Mouse (Mus musculus): ENCODE results near the gene 1110008L16Rik. TPM values are rescaled to one million over a fixed set of nuclear protein-coding genes. Genes with fewer than 3 reads are reported as not detected.

Gene 1110008L16Rik
- polyA plus RNA-seq, 1 experiment from 2014 or later, result 8.0 TPM

DNA sequence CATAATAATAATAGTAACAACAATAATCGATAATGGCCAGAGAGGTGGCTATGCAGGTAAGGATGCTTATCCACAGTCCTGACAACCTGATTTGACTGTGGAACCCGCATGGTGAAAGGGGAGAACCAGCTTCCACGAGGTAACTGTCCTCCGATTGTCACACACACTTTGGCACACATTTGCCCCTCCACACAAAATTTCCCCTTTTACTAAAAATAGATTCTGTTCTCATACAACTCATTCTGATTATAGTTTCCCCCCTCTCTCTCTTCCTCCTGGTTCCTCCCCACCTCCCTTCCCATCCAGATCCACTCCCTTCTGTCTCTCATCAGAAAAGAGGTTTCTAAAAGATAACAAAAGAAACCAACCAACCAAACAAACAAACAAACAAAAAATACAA is 130.6 kb downstream of the 1110008L16Rik start:
- Histone ChIP-seq H3K9ac (no peak overlapping the region), H3K9me3 (replicated peaks) (no peaks in the 10 kb centered on the region), H3K27me3 (no peaks in the 10 kb centered on the region), H3K4me1 (replicated peaks) (no peaks in the 10 kb centered on the region), H3K36me3 (no peaks in the 10 kb centered on the region), H3K4me2 (no peak overlapping the region), H3K27ac (no peak overlapping the region), H3K4me3 (no peak overlapping the region)
- 60% methylated on average over 4 of the region's 4 CpGs for WGBS
- ATAC-seq (replicated peaks; ENCODE audit: insufficient number of reproducible peaks, insufficient read depth, low FRiP score, low read depth), result no peak

Other genes starting within 250 kb of the 1110008L16Rik start
- 21.7 and 27.2 TPM in 2 replicates for gene 2700097O09Rik, start 219.5 kb upstream of the 1110008L16Rik start, polyA plus RNA-seq (2015; fragmentation: Nextera tagmentation; extraction: Ambion mirVana)
- 118 and 127 TPM in 2 replicates for gene Srp54a, start 219.3 kb upstream of the 1110008L16Rik start, polyA plus RNA-seq (2015; fragmentation: Nextera tagmentation; extraction: Ambion mirVana)
- 20.0 and 22.2 TPM in 2 replicates for gene Fam177a, start 175.1 kb upstream of the 1110008L16Rik start, polyA plus RNA-seq (2015; fragmentation: Nextera tagmentation; extraction: Ambion mirVana)
- 44.0 and 45.5 TPM in 2 replicates for gene Srp54b, start 144.5 kb upstream of the 1110008L16Rik start, polyA plus RNA-seq (2015; fragmentation: Nextera tagmentation; extraction: Ambion mirVana)
- not detected in 2 replicates for gene 1700047I17Rik2, start 100.0 kb upstream of the 1110008L16Rik start, polyA plus RNA-seq (2015; fragmentation: Nextera tagmentation; extraction: Ambion mirVana)
- 52.0 and 58.6 TPM in 2 replicates for gene Srp54c, start 69.4 kb upstream of the 1110008L16Rik start, polyA plus RNA-seq (2015; fragmentation: Nextera tagmentation; extraction: Ambion mirVana)
- 9.1 and 9.5 TPM in 2 replicates for gene Ppp2r3c, start 3.4 kb downstream of the 1110008L16Rik start, polyA plus RNA-seq (2015; fragmentation: Nextera tagmentation; extraction: Ambion mirVana)
- gene Psma6, start 84.6 kb downstream of the 1110008L16Rik start, polyA plus RNA-seq (2015; fragmentation: Nextera tagmentation; extraction: Ambion mirVana), result 301 and 302 TPM in 2 replicates
- 61.4 and 82.5 TPM in 2 replicates for gene Nfkbia, start 193.1 kb downstream of the 1110008L16Rik start, polyA plus RNA-seq (2015; fragmentation: Nextera tagmentation; extraction: Ambion mirVana)

Data from heart, embryonic 15.5 days (tissue).